Mouse (Mus musculus): ENCODE results near the gene Aebp1.

Aebp1 gene

DNA sequence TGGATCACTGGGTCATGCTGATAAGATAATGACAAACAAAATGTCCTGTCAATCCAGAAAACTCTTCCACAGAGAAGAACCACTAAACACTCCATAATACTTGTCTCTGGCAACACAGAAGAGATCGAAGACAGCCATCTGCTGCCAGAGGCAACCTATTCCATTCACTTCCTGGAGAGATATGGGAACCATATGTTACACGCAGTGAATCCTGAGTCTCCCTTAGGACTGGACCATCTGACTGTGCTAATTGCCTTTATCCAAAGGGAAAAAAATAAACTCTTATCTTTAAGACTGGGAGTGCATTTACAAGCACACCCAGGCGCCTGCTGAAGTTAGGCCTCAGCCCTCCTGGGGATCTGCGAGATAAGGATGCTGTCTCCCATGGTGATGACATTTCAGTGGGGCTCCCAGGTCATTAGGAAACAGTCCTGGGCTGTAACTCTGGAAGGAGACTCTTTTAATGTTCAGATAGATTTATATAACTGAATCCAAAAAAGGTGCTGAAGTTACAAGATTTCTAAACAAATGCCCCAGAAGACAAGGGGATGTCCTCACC is 31.1 kb downstream of the Aebp1 start:
- DNase-seq (ENCODE audit: low read depth in 1 of 2, low spot score in 2 of 2), result no peak

DNA sequence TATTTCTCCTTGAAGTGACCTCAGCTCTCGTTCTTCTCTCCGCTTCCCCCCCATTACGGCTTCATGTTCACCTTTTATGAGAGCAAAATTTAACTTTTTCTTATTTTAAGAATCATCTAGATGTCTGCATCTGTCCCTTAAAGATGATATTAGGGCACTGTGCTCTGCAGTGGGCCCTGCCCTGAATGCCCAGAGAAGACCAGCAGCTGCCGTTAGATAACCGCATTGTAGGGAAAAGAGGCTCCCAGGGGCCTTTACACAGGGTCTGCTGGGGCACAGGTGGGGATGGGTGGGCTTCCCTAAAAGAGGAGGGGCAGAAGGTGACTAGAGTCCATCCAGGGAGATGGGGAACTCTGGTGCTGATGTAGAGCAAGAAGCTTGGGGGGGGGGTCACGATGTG is 32.1 kb downstream of the Aebp1 start:
- no peak for DNase-seq (ENCODE audit: low read depth in 1 of 2, low spot score in 2 of 2)

DNA sequence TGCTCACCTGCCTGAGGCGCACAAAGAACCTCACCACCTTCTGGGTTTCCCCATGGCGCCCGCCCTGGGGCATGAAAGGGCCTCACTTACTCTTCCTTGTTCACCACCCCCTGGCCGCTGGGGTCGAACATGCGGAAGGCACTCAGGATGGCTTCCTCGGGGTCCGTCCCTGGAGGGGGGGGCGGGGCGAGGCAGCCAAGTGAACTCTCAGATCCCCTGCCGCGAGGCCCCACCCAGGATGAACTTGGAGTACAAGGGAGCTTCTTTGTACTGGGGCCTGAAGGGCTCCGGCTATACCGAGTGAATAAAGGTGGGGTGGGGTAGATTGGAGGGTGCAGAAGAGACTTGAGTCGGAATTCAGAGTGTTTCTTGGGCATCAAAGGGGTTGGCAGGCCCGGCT is 35.5 kb downstream of the Aebp1 start:
- DNase-seq (ENCODE audit: low read depth in 1 of 2, low spot score in 2 of 2), result no peak

GRCm38 (mm10) chr11:5897839-5898238 is 36.1 kb downstream of the Aebp1 start:
- DNase-seq (ENCODE audit: low read depth in 1 of 2, low spot score in 2 of 2), result no peak

DNA sequence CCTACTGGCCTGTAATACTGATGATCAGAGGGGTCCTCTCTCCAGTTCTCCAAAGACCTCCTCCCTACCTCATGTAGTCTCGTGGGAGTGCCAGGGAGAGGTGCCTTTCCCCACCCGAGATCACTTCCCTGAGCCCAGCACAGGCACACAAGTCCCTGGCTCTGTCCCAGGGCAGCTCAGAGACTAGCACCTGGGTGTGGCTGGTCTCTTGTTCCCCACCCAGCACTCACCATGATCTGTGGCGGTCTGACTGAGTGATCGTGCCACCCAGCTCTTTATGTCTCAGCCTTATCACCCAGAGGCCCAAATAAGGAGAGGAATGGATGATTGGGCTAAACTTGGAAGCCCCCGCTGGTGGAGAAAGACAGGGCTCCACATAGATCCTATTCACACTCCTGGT is 36.8 kb downstream of the Aebp1 start, which contains the start of gene Myl7:
Gene Myl7 (minus strand): TSS at position 252 of the 400 bp plus-strand sequence.
- DNase-seq (ENCODE audit: low read depth in 1 of 2, low spot score in 2 of 2), result no peak

DNA sequence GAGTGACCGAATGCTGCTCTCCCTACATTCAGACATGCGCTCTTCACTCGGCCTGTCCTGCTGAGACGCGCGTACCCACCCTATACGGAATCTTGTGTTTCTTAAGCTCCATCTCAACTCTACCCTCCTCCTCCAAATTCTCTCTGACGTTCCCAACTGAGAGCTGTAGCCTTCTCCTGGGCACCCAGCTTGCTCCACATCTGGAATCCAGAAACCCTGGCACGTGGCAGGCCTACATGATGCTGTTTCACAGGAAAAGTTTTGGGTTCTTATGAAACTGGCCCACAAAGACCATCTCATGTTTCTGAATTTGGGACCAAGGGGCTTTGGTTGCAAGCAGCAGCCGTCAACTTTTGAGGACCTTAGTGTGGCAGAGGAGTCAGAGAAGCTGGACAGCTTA is 37.5 kb downstream of the Aebp1 start:
- no peak for DNase-seq (ENCODE audit: low read depth in 1 of 2, low spot score in 2 of 2)

DNA sequence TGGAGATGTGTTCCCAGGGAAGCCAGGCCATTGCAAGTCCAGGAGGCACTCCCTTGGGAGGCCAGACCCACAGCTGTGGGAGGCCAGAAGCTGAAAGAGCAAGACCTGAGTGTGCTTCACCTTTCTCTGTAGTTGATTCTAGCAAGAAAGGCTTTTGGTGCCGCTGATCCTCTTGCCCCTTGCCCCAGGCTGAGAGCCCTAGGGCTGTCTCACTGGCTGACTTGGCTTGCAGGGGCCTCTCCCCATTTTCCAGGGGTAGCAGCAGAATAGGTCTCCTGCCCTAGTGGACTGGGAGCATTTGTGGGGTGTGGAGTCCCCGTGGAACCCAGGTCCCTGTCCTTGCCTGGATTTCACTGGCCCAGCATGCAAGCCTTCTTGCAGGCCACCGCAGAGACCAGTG is 39.6 kb downstream of the Aebp1 start:
- DNase-seq (ENCODE audit: low read depth in 1 of 2, low spot score in 2 of 2), result no peak

DNA sequence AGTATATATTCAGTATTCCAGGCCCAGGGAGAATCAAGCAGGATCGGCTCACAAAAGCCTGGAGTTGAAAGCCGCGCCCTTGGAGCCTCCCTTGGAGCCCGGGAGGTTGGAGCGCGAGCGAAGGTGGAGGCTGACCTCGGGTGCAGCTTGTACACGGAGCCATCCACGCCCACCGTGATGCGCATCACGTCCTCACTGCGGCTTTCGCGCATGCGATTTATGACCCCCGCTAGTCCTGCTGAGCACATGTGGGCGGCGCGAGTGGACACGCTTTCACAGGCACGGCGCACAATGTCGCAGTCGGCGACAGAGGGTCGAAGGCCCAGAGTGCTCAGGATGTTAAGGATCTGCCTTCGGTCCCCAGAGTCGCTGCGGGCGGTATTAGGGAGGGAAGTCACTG is 40.2 kb downstream of the Aebp1 start:
- no peak for DNase-seq (ENCODE audit: low read depth in 1 of 2, low spot score in 2 of 2)

DNA sequence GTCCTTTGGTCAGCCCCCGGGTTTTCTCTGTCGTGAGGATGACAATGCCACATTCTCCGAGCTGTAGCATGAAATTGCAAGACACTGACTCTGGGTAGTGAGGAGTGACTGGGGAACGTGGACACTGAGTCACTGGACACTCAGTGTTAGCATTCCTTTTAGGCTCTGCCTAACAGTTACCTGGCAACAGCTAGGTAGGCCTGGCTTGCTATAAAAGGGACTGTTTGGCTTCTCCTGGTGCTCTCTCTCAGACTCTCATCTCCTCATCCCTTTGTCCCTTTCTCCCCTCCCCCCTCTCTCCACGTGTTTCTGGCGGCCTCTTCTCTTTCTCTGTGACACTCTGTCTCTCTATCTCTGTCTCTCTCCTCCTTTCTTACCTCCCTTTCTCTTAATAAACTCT is 40.6 kb downstream of the Aebp1 start:
- no peak for DNase-seq (ENCODE audit: low read depth in 1 of 2, low spot score in 2 of 2)

- DNase-seq (ENCODE audit: low read depth in 1 of 2, low spot score in 2 of 2), result no peak
Measured at GRCm38 (mm10) chr11:5903844-5904243, 42.1 kb downstream of the Aebp1 start.

DNA sequence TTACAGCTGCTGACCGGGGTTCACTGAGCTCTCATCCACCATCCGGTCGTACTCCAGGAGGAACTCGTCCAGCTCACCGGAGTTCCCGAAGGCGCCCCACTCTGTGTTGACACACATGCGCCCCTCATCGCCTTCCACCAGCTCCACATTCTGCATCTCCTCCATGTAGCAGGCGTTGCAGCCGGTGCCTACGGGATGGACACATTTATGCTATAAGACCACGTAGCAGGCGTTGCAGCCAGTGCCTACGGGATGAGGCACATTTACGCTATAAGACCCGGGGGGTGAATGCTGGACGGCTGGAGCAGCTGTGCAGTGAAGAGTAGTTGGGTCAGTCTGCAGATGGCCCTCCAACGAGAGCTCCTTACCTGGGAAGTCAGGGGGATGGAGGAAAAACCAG is 42.6 kb downstream of the Aebp1 start:
- no peak for DNase-seq (ENCODE audit: low read depth in 1 of 2, low spot score in 2 of 2)

GRCm38 (mm10) chr11:5904871-5905270 is 43.1 kb downstream of the Aebp1 start:
- DNase-seq (ENCODE audit: low read depth in 1 of 2, low spot score in 2 of 2), result no peak

DNA sequence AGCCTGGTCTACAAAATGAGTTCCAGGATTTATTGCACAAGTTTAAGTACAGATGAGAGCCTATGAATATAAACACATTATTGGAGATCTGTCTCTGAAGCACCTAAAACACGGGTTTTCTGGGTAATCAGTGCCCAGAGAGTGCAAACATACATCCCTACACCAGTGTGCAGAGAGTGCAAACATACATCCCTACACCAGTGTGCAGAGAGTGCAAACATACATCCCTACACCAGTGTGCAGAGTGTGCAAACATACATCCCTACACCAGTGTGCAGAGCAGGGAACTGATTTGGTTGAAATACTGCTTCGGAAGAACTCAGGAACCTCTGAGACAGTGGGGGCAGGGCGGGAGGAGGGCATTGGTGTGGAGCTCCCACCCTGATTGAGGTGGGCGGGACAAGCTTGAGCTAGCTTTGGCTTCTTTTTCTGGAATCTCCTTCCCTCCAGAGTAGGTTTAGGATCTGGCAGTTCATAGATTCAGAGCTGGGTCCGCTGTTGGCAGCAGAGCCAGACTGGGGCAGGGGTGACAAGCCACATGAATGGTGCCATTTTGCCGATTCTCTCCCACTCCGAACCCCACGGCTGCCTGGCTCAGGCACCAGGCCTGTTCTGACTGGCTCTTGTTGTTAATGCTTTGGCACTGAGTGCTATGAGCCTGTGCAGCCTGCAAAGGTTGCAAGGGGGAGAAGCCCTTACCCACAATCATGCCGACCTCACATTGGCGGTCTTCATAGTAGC is 44.2 kb downstream of the Aebp1 start:
- DNase-seq (ENCODE audit: low read depth in 1 of 2, low spot score in 2 of 2), result no peak

- DNase-seq (ENCODE audit: low read depth in 1 of 2, low spot score in 2 of 2), result no peak
Measured at GRCm38 (mm10) chr11:5907096-5907495, 45.3 kb downstream of the Aebp1 start.

GRCm38 (mm10) chr11:5908642-5909041 is 46.9 kb downstream of the Aebp1 start:
- DNase-seq (ENCODE audit: low read depth in 1 of 2, low spot score in 2 of 2), result no peak

GRCm38 (mm10) chr11:5912635-5913034 is 50.9 kb downstream of the Aebp1 start:
- DNase-seq (ENCODE audit: low read depth in 1 of 2, low spot score in 2 of 2), result no peak

DNA sequence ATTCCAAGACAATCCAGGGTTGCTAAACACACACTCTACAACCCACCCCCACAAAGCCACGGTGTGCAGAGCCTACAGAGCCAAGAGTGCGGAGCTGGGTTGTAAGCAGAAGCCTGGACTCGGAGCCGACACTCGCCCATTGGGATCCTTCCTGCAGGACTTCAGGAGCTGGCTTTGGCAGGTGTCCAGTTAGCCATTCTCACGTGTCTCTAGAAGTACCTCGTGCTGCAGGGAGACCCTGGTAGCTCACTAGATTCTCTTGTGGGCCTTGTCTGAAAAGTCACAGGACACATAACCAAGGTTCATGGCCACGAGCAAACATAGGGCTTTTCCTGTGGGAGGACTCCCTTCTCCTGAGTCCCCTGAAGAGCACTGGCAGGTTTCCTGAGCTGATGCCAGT is 51.5 kb downstream of the Aebp1 start:
- no peak for DNase-seq (ENCODE audit: low read depth in 1 of 2, low spot score in 2 of 2)

GRCm38 (mm10) chr11:5913936-5914335 is 52.2 kb downstream of the Aebp1 start:
- no peak for DNase-seq (ENCODE audit: low read depth in 1 of 2, low spot score in 2 of 2)

- no peak for DNase-seq (ENCODE audit: low read depth in 1 of 2, low spot score in 2 of 2)
Measured at GRCm38 (mm10) chr11:5914940-5915339, 53.2 kb downstream of the Aebp1 start.

GRCm38 (mm10) chr11:5915429-5916177 is 53.9 kb downstream of the Aebp1 start:
- DNase-seq (ENCODE audit: low read depth in 1 of 2, low spot score in 2 of 2), result no peak

DNA sequence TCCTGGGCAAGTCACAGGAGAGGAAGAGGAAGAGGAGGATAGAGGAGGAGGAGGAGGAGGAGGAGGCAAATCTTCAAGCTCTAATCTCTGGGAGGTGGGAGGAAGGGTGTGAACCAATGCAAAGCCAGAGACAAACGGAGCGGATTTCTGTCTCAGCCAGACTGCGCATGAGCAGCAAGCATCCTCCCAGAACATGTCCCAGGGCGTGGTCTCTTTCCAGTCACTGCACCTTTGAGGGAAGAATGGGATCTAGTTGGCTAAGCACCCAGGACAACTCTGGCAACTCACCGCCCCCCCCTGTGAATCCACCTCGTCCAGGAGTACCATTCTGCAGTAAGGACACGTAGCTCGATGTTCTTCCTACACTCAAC is 54.4 kb downstream of the Aebp1 start:
- no peak for DNase-seq (ENCODE audit: low read depth in 1 of 2, low spot score in 2 of 2)

GRCm38 (mm10) chr11:5918111-5918510 is 56.4 kb downstream of the Aebp1 start:
- DNase-seq (ENCODE audit: low read depth in 1 of 2, low spot score in 2 of 2), result no peak

Data from monocyte, adult 2 months (primary cell).